Mouse (Mus musculus) CD4-positive, CD25-positive, alpha-beta regulatory T cell, adult 2 months (primary cell): ENCODE data around the gene Kng2.
"Not testable (repeated sequence)": the region's sequence is repeated elsewhere in the genome, so short reads cannot be mapped to it uniquely, and the experiment has no call there.

Experiments used
- DNase-seq: peaks from one replicate; pipeline ENCODE4 v3.0.0-alpha.2; 2012; ENCODE audit warnings: low read depth, low spot score

Gene Kng2

DNA sequence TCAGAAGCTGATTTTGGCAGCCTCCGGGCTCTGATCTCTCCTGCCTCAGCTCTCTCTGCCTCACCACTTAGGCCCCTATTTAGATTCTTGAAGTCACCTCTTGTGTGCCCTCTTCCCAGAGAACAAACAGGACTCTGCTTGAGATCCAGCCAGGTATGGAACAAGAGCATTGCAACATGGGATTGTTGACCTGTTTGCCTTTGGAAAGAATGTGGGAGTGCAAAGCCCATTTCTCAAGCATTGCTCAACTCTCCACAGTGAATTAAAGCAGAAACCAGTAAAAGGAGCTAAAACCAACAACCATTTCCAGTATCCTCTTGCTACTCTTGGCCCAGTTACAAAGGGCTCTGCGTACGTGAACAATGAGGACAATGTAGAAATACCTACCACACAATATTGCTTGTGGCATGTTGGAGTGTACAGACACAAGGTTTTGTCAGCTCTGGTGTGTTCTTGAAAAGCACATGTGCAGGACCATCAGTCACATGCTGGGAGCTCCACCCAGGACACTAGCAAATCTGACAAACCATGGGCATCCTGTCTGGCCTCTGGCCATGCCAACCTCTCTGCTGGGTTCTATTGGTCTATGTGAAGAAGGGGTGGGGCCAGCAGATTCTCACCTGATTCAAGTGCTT is at the start of gene Kng2:
Gene Kng2 (minus strand): TSS at position 517 of the 635 bp plus-strand sequence.
- not testable (repeated sequence) for DNase-seq

GRCm38 (mm10) chr16:23077516-23077915 is 48.2 kb upstream of the Kng2 start:
- DNase-seq, result not testable (repeated sequence)

DNA sequence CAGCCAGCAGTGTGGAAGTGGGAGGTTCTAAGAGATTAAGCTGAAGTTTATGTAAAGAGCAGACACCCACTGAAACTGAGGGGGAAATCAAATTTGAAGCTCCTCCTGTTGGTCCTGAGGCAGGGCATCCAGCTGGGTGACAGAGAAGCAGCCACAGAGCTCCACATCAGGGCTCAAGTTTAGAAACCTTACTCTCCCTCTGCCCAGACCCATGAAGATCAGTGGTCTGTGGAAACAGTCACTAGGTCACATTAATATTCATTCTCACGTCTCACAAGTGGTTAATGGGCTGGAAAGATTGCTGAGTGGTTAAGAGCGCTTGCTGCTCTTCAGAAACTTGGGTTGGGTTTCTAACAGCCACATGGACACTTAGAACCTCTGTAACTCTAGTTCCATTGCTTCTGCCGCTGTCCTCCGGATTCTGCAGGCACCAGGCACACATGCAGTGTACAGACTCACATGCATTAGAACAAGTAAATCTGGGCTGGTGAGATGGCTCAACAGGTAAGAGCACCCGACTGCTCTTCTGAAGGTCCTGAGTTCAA is 31.6 kb upstream of the Kng2 start:
- DNase-seq, result not testable (repeated sequence)

DNA sequence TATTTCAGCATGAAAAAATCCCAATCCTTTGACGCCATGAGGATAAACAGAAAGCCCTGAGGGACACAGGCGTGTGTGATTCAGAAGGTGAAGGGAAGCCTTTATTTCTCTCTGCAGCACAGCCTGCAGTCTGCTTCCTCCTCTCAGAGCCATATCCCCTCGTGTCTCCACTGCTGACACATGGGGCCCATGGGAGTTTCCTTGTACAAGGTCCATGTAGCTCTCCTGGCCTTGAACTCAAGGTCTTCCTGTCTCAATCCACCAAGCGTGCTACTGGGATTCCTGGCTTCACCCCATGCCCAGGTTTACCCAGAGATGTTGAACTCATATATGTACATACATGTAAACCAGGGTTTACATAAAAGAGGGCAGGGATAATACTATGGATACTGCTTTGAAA is 30.3 kb upstream of the Kng2 start:
- DNase-seq, result not testable (repeated sequence)

DNA sequence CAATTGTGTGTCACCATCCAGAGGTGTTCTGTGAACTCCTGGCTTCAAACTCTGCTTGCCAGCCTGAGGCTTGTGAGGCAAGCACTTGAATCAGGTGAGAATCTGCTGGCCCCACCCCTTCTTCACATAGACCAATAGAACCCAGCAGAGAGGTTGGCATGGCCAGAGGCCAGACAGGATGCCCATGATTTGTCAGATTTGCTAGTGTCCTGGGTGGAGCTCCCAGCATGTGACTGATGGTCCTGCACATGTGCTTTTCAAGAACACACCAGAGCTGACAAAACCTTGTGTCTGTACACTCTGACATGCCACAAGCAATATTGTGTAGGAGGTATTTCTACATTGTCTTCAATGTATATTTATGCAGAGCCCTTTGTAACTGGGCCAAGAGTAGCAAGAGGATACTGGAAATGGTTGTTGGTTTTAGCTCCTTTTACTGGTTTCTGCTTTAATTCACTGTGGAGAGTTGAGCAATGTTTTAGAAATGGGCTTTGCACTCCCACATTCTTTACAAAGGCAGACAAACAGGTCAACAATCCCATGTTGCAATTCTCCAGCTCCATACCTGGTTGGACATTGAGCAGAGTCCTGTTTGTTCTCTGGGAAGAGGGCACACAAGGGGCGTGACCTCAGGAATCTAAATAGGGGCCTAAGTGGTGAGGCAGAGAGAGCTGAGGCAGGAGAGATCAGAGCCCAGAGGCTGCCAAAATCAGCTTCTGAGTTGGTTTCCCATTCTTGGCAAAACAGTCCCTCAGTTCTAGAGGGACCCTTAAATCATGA is 28.6 kb upstream of the Kng2 start, which contains the start of gene Kng1:
Gene Kng1 (plus strand): TSS at position 198 of the 780 bp plus-strand sequence.
- DNase-seq, result not testable (repeated sequence)

GRCm38 (mm10) chr16:23046319-23046718 is 17.0 kb upstream of the Kng2 start:
- peak; percentile 22 for DNase-seq

DNA sequence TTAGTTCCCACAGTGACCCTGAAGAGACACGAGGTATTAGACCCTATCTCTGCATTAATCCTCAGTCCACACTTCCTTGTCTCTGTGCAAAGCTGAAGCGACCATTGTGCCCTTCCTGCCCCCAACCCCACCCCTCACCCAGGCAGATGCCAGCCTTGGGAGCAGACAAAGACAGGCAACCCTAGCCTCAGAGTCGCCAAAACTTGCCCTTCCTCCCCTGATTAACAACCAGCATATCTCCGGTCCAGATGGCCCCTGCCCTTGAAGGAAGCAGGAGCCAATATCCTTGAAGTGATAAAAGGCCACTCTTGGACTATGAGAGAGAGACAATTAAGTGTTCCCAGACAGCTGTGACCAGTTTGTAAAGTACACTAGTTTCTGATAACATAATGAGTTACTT is 11.6 kb upstream of the Kng2 start:
- DNase-seq, result no peak

DNA sequence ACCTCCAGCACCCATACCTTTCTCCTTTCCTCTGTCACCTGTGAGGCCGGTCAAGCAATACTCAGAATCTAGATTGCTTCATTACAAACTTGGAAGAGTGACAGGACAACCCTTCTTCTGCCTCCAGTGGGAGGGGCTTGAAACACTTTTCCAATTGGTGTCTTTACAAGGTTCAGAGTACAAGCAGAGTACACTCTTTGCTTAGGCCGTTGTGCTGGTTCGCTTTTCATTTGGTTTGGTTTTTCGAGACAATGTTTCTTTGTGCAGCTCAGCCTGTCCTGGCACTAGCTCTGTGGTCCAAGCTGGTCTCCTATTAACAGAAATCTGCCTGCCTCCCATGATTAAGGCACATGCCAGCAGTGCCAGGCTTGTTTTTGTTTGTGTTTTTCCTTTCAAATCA is 10.0 kb upstream of the Kng2 start:
- no peak for DNase-seq

DNA sequence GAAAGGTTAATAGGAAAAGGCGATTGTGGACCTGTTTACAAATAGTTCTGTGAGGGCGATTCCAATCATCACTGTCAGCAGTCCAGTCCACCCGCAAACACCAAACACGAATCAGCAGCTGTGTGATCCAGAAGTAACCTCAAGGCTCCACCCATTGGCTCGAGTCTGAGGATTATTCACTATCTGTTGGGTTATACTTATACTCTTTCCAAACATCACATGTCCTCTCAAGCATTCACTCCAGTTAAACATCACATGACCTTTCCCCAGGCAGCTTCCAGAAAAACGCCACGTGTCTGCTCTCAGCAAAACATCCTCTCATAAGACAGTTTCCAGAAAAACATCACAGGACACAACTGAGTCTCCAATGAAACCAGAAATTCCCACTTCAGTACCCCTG is 8.5 kb upstream of the Kng2 start:
- DNase-seq, result no peak

- no peak for DNase-seq
These were observed 4.4 kb upstream of the Kng2 start for GRCm38 (mm10) chr16:23033673-23034072.

DNA sequence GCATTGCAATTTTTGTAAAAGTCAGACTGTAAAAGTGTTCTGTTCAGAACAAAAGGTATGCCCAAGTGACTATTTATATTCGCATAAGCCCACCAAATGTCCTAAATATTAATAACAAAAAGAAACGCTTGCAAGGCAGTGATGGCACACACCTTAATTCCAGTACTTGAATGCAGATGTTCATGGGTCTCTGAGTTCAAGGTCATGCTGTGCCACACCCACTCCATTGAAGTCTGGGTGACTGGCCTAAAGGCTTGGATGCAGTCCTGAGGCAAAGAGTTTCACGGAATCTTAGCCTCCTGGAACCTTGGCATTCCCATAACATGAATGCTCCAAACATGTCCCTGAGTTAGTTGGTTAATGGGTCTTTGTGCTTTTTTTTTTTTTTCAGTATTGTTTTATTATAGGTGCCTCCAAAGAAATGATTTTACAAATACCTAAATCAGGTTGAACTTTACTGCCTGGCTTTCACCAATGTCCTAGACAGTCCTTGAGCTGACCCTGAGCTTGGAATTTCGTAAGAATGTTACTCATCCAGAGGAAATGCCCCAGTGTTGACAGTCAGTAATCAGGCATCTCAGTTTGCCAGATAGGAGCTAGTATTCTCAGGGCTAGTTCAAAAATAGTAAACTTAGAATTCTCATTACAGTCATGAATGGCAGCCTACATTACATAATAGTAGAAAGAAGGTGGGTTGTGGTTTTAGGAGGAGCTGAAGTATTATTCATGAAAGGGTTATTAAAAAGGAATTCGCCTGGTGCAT is 1.6 kb upstream of the Kng2 start:
- no peak for DNase-seq

DNA sequence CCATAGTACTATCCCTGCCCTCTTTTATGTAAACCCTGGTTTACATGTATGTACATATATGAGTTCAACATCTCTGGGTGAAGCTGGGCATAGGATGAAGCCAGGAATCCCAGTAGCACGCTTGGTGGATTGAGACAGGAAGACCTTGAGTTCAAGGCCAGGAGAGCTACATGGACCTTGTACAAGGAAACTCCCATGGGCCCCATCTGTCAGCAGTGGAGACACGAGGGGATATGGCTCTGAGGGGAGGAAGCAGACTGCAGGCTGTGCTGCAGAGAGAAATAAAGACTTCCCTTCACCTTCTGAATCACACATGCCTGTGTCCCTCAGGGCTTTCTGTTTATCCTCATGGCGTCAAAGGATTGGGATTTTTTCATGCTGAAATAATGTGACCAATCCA is 1.9 kb downstream of the Kng2 start:
- DNase-seq, result not testable (repeated sequence)

- DNase-seq, result no peak
These were observed 2.7 kb downstream of the Kng2 start for GRCm38 (mm10) chr16:23026582-23026981.

DNA sequence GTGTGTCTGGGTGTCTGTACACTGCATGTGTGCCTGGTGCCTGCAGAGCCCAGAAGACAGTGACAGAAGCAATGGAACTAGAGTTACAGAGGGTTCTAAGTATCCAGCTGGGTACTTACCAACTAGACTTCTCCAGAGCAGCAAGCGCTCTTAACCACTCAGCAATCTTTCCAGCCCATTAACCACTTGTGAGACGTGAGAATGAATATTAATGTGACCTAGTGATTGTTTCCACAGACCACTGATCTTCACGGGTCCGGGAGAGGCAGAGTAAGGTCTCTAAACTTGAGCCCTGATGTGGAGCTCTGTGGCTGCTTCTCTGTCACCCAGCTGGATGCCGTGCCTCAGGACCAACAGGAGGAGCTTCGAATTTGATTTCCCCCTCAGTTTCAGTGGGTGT is 4.2 kb downstream of the Kng2 start:
- no peak for DNase-seq

- not testable (repeated sequence) for DNase-seq
These were observed 8.7 kb downstream of the Kng2 start for GRCm38 (mm10) chr16:23020571-23020970.

DNA sequence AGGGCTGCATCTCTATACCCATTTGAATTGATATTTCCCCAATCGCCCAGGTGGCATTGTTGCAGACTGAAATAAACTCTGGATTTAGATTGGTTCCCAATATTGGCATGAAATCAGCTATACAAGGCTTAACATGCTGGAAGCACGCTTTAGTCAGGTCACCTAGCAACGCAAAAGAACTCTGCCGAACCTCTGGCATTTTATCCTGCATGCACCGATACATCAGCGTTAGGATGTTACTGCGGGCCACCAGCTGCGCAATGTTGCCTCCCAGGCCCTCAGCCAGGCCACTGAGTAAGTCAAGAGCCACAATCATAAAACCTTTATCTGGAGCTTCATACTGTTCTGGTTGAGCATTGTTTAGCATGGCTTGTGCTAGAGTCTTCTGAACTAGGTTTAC is 14.6 kb downstream of the Kng2 start:
- DNase-seq, result not testable (repeated sequence)

- not testable (repeated sequence) for DNase-seq
These were observed 15.5 kb downstream of the Kng2 start for GRCm38 (mm10) chr16:23013786-23014185.

GRCm38 (mm10) chr16:22996951-22997350 is 32.3 kb downstream of the Kng2 start:
- DNase-seq, result not testable (repeated sequence)

- no peak for DNase-seq
These were observed 61.8 kb downstream of the Kng2 start for GRCm38 (mm10) chr16:22967383-22968030.

DNA sequence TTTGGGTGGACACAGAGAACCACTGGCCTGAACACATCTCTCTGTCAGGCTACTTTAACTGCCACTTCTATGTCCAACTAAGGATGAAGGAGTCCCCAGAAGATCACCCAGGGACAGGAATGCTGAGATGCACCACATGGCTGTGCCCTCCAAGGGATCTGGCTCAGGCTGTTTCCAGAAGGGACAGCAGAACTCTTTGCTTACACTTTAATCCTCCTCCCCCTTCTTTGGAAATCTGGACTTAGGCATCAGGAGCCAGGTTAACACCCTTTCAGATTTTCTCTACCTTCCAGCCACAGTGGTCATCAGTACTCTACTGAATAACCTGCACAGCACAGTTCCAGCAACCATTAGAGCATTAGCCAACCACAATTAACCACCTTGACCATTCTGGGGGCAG is 66.0 kb downstream of the Kng2 start:
- DNase-seq, result no peak

DNA sequence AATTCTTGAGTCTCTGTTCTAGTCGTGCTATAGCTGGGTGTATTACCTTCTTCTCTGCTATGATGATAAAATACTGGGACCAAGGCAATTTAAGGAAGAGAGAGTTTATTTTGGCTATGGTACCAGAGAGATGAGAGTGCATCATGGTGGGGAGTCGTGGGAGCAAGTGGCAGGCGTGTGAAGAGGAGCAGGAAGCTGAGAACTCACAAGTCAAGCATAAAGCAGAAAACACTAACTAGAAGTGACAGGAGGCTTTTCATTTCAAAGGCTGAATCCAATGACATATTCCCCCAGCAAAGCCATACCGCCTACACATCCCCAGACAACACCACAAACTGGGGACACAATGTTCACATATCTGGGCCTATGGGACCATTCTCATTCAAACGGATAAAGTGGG is 67.0 kb downstream of the Kng2 start:
- no peak for DNase-seq

GRCm38 (mm10) chr16:22961073-22961472 is 68.2 kb downstream of the Kng2 start:
- DNase-seq, result no peak
